Mouse (Mus musculus) liver, adult (tissue): ENCODE measurements at regions not wholly inside any gene's neighbourhood (a gene's known extent, or its start where the extent isn't known, plus 50 kb on each side); places are given as distances from the start of the nearest gene placed in this dataset.

Experiments used
- GATA4 ChIP-seq: IDR thresholded peaks from 2 replicates; pipeline ENCODE4 v1.6.1; 2014; ENCODE audit warnings: mild to moderate bottlenecking, low read length; ENCODE audit not compliant: insufficient replicate concordance

DNA sequence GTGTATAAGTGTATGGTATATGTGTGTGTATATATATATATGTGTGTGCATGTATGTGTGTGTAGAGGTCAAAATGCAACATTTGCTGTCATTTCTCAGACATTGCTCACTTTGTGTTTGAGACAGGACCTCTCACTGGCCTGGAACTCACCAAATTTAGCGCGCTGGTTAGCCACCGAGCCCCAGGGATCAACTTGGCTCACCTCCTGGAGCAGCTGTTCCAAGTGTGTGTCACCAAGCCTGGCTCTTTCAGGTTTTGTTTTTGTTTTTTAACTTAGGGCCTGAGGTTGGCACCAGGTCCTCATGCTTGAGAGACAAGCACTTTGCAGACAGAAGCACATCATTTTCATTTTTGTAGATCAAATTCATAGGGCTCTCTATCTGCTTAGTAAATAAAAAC, 154.0 kb upstream of the Jmjd1c start:
- TF ChIP-seq GATA4, result no peak

DNA sequence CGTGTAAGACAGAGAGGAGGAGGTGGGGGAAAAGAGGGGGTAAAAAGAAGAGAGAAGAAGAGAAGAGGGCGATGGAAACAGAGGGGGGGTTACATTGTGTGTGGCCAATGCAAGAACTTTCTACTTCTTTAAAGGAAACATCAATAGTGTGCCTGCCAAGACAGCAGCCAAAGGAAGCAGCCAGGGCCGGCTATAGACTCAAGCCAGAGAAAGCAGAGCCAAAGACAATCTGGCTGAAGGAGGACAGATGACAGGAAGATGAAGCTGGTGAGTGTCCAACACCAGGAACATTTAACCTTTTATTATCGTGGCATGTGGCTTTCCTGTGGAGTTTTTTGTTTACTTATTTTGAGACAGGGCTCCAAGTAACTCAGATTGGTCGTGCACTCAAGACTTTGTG, 152.1 kb upstream of the Jmjd1c start:
- no peak for TF ChIP-seq GATA4

DNA sequence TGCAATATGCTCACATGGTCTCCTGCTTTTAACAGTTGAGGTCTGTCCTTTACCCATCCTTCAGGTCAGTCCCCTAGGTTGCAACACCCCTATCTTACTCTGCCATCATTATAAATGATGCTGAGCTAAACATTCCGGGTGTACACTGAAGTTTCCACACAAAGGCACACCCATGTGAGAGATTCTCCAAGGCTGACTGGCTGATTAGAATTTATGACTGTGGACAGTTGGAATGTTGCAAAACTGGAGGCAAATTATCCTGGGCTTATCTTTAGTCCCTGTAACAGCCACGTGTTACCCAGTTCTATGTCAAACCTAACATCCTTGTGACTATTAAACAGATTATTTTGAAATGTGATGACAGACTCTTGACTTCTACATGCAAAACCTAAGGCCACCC, 149.8 kb upstream of the Jmjd1c start:
- no peak for TF ChIP-seq GATA4

DNA sequence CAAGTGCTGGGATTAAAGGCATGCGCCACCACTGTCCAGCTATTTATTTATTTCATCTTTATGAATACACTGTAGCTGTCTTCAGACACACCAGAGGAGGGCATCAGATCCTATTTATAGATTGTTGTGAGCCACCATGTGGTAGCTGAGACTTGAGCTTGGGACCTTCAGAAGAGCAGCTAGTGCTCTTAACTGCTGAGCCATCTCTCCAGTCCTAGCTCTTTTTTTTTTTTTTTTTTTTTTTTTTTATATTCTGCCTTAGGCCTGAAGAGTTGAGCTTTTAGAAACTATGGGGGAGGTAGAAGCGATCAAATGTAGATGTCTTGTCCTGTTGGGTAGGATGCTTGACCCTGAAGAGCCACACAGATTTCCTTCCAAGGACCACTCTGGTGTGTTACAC, 147.6 kb upstream of the Jmjd1c start:
- no peak for TF ChIP-seq GATA4

DNA sequence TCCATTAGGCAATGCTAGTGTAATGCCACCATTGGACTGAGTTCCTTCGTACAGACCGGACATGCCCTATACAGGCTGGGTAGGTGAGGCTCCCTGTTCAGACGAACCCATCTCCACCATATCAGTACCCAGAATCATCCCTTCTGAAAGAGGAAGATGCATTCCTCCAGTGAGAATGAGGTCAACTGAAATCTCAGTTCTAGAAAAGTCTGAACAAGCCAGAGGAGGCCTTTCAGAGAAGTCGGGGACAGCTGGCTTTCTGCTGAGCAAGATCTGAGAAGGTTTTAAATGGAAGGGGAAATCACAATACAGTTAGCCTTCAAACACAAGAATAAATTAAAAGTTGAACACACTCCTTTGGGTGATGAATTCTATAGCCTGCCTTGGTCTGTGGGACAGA, 145.5 kb upstream of the Jmjd1c start:
- TF ChIP-seq GATA4, result no peak

- TF ChIP-seq GATA4, result no peak
These were observed 144.6 kb upstream of the Jmjd1c start for GRCm38 (mm10) chr10:66951231-66951822.

GRCm38 (mm10) chr10:66951935-66952334, 144.0 kb upstream of the Jmjd1c start:
- no peak for TF ChIP-seq GATA4

DNA sequence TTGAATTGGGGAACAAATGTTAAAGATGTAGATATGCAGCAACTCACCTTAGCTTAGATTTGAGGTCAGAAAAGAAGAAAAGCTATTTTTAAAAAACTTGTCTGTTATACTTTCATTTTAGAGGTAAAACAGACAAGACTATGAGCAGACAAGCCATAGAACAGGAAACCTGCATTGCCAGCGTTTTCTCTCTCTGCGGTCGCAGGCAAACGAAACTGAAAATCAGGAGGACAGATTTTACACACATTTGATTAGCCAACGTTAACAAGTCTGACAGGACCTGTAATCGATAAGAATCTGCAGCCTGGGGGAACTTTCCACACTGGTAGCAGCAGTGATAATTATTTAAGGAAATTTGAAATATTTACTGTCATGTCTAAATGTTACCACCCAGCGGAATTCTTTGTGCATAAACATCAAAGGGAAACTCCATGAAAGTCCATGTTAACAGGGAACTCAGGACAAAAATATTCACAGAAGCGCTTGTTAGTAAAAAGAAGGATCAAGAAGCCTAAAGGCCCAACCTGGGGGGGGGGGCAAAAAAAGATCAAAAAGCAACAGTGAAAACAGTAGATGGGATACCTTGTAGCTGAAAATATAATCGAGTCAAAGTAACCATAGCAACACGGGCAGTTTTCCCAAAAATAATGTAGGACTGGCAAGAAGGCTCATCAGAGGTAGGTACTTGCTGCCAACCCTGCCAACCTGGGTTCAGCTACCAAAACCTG, 142.5 kb upstream of the Jmjd1c start:
- no peak; the same call in 1 of the 2 replicates for TF ChIP-seq GATA4

DNA sequence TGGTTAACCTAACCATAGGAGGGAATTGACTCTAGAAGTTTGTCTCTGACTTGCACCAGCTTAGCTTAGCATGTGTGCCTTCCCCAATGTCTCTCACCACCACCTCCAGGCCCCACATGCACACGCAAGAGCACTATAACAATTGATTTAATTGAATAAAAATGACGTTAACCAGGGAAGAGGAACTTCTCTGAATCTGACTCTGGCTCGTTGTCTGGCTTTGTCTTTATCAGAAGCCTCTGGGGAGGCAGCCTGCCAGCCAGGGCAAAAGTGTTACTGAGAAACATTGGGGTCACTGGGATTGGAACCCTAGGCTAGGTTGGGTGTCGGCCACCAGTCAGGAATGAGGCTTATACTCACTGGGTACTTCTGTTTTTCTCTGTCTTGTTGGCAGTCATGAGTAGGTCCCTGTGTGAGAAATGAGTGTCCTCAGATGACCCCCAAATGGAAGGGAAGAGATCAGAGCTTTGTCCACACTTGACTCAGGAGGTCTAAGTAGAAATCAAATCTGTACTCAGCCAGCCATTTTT, 141.9 kb upstream of the Jmjd1c start:
- no peak for TF ChIP-seq GATA4

- TF ChIP-seq GATA4, result no peak
These were observed 140.5 kb upstream of the Jmjd1c start for GRCm38 (mm10) chr10:66955430-66955829.

GRCm38 (mm10) chr10:66956619-66957018, 139.3 kb upstream of the Jmjd1c start:
- no peak for TF ChIP-seq GATA4

DNA sequence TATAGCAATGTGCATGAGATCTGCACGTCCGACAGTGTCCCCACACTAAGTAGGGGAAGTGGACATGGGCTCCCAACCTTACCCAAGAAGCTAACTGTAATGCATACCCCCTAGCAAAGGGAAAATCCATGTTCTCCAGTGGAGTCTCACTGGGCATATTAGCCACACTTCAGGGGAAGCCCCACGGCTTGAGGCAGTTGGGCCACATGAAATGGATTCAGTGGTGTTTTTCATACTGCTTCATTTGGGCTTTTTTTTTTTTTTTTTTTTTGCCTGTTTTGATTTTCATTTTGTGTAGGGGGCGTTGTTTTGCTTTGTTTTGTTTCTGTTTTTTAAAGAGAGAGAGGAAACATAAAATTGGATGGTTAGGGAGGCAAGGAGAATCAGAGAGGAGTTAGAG, 138.6 kb upstream of the Jmjd1c start:
- TF ChIP-seq GATA4, result no peak
